Mouse (Mus musculus) small intestine, adult 2 months (tissue): ENCODE measurements around the gene Bcl11a. TPM values are rescaled to one million over a fixed set of nuclear protein-coding genes. Genes with fewer than 3 reads are reported as not detected.

Experiments used
- H3K27ac ChIP-seq: fragments of 200-500 bp; 2 replicates; pipeline ENCODE4 v1.5.1; 2012; ENCODE audit warnings: low read depth, low read length, control low read depth, inconsistent platforms; ENCODE audit not compliant: insufficient read depth
- H3K27me3 ChIP-seq: fragments of 200-500 bp; 2 replicates; pipeline ENCODE4 v1.6.1; 2012; ENCODE audit warnings: mild to moderate bottlenecking, moderate library complexity, low read length, inconsistent platforms; ENCODE audit not compliant: control insufficient read depth, insufficient read depth
- H3K36me3 ChIP-seq: fragments of 200-500 bp; 2 replicates; pipeline ENCODE4 v1.6.1; 2012; ENCODE audit warnings: mild to moderate bottlenecking, low read length, control low read depth, inconsistent platforms; ENCODE audit not compliant: control insufficient read depth, insufficient read depth
- H3K4me1 ChIP-seq: fragments of 200-500 bp; 2 replicates; pipeline ENCODE4 v1.6.1; 2012; ENCODE audit warnings: low read length, inconsistent platforms, mixed read lengths; ENCODE audit not compliant: control insufficient read depth, insufficient read depth, insufficient read length
- H3K4me3 ChIP-seq: fragments of 200-500 bp; 2 replicates; pipeline ENCODE4 v1.5.1; 2012; ENCODE audit warnings: low read depth, mild to moderate bottlenecking, control low read depth, inconsistent platforms, low read length, moderate library complexity
- CTCF ChIP-seq: fragments of 200-500 bp; IDR thresholded peaks from 2 replicates; pipeline ENCODE4 v1.5.1; 2012; ENCODE audit warnings: low read depth, mild to moderate bottlenecking, control low read depth, inconsistent platforms, low read length, moderate library complexity, mixed read lengths; ENCODE audit not compliant: insufficient replicate concordance, insufficient read length; ENCODE audit errors: extremely low read depth
- POLR2A ChIP-seq: fragments of 200-500 bp; IDR thresholded peaks from 2 replicates; pipeline ENCODE4 v1.6.1; 2012; ENCODE audit warnings: low read depth, mild to moderate bottlenecking, control low read depth, inconsistent platforms, low read length, moderate library complexity
- WGBS: fragments of 180-500 bp; shearing (Covaris S2); methylation state at CpG from one replicate; pipeline ENCODE4 v1.1.7; 2018; 5-methylcytosine and 5-hydroxymethylcytosine counted together
- polyA plus RNA-seq: library from polyadenylated mRNA; depleted of rRNA; stranded (reverse); fragments of >200 nt; gene quantifications from 2 replicates; pipeline ENCODE4 v1.2.3, GENCODE M21; 2012

The Bcl11a gene
- polyA plus RNA-seq, 1 experiment, result 3.7 TPM

DNA sequence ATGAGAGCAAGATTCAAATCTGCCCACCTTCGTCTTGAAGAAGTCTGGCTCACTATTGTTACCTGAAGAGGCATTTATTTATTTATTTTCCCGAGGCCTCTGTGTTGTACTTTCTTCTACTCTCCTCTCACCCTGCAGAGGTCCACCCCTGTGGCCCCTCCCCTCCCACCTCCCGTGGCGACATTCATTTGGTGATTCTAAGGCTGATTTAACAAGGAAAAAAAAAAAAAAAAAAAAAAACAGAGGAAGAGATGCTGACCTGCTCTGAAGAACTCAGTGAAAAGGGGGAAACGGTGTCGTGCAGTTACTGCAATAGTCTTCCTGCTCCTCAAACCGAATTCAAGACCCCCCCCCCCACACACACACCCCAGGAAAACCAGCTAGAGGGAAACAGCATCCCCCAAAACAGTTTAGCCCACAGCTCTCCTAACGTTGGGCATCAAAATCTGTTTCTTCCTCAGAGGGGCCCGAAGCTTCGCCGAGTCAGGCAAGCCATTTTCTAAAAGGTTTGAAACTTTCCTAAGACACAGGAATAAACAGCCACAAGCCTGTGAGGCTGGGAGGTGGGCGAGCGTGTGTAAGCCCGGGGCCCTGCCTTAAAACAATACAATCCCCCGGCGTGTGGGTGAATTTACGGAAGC, 2.2 kb upstream of the Bcl11a start:
- Histone ChIP-seq H3K4me3 (peak overlapping the region; percentile 87), H3K27ac (no peak overlapping the region), H3K27me3 (peaks cover 11% of the 10 kb centered on the region; the same call in 1 of the 2 replicates), H3K4me1 (peaks cover 3% of the 10 kb centered on the region; the same call in 1 of the 2 replicates), H3K36me3 (no peaks in the 10 kb centered on the region)
- 2% methylated on average over 17 of the region's 17 CpGs for WGBS
- TF ChIP-seq POLR2A (no peak), CTCF (no peak)

DNA sequence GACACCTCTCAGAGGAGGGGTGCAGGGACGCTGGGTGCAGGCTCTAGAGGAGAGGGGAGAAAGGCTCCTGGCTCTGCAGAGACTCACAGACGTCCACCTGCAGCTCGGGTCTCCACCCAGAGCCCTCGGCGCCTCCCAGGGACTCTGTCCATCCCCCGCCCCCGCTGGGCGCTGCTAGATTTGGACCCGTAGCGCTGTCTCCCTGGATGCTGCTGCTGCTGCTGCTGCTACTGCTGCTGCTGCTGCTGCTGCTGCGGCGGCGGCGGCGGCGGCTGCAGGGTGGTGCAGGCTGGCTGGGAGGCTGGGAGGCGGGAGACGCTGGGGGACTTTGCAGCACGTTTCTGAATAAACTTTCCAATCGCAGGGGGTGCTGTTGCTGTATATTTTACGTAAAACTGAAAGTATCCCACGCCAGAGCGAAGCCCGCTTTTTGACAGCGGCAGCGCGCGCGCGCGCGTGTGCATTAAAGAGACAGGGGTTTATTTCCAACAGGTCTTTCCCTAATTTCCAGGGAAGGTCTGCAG, 1.7 kb upstream of the Bcl11a start:
- under 1% methylated on average over 32 of the region's 32 CpGs for WGBS
- H3K27ac ChIP-seq, result peak overlapping the region; percentile 30
- peak overlapping the region; percentile 87 for H3K4me3 ChIP-seq
- no peaks in the 10 kb centered on the region for H3K36me3 ChIP-seq
- peaks cover 11% of the 10 kb centered on the region; the same call in 1 of the 2 replicates for H3K27me3 ChIP-seq
- no peak for TF ChIP-seq CTCF
- no peak for TF ChIP-seq POLR2A
- H3K4me1 ChIP-seq, result peaks cover 3% of the 10 kb centered on the region; the same call in 1 of the 2 replicates

DNA sequence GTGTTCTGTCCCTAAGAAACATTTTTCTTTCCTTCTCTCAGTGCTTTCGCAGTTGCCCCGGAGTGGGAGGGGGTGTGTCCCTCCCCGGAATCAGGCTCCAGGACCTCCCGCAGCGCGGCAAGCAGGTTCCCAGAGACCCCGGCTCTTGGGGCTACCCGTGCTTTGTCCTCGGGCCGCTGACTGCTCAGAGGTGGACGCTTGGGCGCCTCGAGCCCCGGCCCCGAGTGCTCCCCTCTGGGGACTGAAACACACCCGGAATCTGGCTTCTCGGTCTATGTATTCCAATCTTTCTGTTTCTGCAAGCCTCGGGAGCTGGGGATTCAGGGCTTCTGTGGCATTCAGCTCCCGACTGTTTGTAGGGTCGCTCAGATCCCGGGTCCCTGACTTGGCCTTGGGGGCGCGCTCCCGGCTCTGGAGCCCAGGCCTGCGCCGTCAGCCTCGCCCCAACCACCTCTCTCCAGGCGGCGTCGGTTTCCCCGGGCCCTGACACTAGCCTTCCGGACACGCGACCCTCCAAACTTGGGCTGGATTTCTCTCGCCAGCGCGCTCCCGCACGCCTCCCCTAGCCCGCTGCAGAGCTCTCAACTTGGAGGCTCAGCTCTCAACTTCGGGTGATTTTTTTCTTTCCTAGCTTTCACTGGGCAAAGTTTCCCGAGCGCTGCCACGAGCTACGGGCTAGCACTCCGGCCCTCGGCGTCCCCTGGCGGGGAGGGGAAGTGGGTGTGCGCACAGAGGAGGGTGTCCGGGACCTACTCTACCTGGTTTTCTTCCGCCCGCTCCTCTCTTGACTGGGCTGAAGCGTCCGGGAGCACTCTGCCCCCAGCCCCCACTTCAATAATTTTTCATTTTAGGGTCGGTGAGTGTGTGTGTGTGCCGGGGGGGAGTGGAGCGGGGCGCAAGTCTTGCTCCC, 780 bp upstream of the Bcl11a start:
- no peaks in the 10 kb centered on the region for H3K36me3 ChIP-seq
- WGBS, result under 1% methylated on average over 58 of the region's 59 CpGs
- H3K4me3 ChIP-seq, result peak overlapping the region; percentile 87
- H3K4me1 ChIP-seq, result peaks cover 3% of the 10 kb centered on the region; the same call in 1 of the 2 replicates
- TF ChIP-seq POLR2A (no peak), CTCF (peak; percentile 28; the same call in 1 of the 2 replicates)
- peak overlapping the region; percentile 30 for H3K27ac ChIP-seq
- H3K27me3 ChIP-seq, result peaks cover 11% of the 10 kb centered on the region; the same call in 1 of the 2 replicates

DNA sequence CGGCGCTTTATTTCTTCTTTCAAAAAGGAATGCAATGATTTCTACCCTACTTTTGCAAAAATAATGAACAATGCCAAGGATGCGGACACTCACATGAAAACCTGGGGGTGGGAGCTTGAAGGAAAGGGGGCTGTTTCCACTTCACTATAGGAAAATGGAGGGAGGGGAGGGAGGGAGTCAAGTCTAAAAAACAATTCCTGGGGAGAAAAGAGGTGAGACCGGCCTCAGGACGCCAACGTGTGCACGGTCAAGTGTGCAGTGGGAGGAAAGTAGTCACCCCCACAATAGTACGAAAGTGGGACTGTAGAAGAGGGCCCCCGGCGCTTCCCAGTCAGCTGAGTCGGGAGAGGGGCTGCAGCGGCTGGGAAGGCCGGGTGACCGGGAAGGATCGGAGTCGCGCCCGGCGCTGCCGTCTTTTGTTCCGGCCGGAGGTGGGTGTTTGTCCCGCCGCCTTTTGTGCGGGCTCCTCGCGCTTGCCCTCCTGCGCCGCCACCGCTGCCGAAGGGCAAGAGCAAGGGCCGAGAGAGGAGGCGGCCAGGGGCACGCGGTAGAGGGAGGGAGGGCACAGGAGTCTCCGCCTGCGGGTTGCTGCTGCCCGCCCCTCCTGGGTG, 955 bp downstream of the Bcl11a start:
- peak overlapping the region; percentile 67 for H3K4me3 ChIP-seq
- H3K36me3 ChIP-seq, result no peaks in the 10 kb centered on the region
- WGBS, result under 1% methylated on average over 38 of the region's 38 CpGs
- peak overlapping the region; percentile 72 for H3K27ac ChIP-seq
- peaks cover 11% of the 10 kb centered on the region; the same call in 1 of the 2 replicates for H3K27me3 ChIP-seq
- no peak for TF ChIP-seq POLR2A
- no peak for TF ChIP-seq CTCF
- peaks cover 3% of the 10 kb centered on the region; the same call in 1 of the 2 replicates for H3K4me1 ChIP-seq

DNA sequence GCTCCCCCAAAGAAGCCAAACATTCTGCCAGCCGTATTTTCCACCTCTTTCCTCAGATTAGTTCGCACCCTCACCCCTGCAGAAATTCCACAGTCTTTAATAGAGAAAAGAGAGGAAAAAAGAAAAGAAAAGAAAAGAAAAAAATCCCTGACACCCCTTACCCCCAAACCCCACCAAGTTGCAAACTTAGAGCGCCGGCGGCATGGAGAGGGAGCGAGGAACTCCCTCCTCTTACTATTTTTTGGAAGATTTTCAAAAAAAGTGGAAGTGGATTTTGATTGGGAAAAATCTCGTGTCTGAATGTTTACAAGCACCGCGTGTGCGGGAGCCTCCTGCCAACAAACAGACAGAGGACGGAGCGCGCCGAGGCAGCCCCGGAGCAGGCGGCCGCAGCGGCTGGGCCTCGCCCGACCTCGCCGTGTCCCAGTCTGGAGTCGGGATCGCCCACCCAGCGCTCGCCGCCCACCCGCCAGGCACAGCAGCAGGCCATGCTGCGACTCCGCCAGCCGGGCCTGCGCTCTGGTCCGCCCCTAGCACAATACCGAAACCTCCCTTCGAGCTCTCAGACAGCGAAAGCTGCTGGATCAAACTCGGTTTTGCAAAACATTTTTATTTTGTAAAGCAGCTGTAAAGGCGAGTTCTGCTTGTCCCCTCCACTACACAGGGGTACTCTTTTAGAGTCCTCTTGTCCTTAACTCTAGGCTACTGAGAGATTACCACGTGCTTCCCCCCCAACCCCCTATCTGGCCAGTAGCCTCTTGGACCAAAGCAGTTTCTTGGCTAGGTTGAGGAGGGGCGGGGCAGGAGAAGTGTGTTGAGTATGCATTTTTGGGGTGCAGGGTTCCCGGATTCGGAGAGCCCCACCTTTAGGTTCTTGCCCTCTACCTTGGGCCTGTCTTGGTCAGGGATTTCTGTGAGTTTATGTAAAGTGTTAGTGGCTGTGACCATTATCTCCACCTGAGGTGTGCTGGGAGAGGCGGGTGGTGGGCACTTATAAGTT, 1.8 kb downstream of the Bcl11a start:
- H3K4me1 ChIP-seq, result peaks cover 3% of the 10 kb centered on the region; the same call in 1 of the 2 replicates
- peak overlapping the region; percentile 67 for H3K4me3 ChIP-seq
- no peaks in the 10 kb centered on the region for H3K36me3 ChIP-seq
- H3K27ac ChIP-seq, result peak overlapping the region; percentile 76
- WGBS, result under 1% methylated on average over 43 of the region's 43 CpGs
- no peak for TF ChIP-seq POLR2A
- no peak for TF ChIP-seq CTCF
- peaks cover 11% of the 10 kb centered on the region; the same call in 1 of the 2 replicates for H3K27me3 ChIP-seq

DNA sequence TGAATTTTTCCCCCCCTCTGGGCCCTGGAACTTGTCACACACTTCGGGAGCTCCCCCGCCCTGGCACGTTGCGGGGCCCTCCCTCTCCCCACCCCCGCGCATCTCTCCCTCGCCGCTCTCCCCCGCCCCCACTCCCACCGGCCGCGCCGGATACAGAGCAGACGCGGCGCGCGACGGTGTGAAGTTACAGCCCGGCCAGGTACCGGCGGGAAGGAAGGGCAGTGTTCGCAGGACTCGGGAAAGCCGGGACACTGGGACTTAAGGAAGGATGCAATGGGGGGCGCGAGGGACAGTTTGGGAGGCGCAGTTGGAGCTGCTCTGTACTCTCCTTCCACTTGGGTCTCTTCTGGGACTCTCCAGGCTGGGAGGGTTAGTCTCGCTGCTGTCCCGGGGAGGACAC, 2.7 kb downstream of the Bcl11a start:
- WGBS, result under 1% methylated on average over 26 of the region's 30 CpGs
- peaks cover 3% of the 10 kb centered on the region; the same call in 1 of the 2 replicates for H3K4me1 ChIP-seq
- H3K4me3 ChIP-seq, result peak overlapping the region; percentile 67
- TF ChIP-seq CTCF (no peak), POLR2A (no peak)
- peaks cover 8% of the 10 kb centered on the region; the same call in 1 of the 2 replicates for H3K27me3 ChIP-seq
- peak overlapping the region; percentile 76 for H3K27ac ChIP-seq
- H3K36me3 ChIP-seq, result no peaks in the 10 kb centered on the region
